Mouse (Mus musculus): ENCODE data around the gene Snd1.
A peak's percentile ranks its signal among the peaks of the same experiment; 100 is the strongest.

Snd1 gene

DNA sequence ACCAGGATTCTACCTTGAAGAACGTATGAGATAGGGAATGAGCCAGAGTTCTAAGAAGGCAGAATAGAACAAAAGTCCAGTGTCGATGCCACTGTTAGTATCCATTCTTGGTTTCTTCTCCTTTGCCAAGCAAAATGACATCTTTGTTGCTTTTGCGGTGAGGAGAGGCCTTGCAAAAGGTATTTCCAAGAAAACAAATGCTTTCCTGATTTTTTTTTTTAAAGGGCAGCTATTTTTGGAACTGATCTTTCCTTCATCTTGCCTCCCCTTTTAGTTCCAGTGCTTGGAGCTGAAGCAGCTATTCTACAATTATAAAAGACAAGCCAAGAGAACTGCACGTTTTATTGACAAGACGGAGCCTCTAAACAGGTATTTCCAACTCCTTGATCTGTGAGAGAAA, at the start of gene Snd1:
Gene Snd1 (plus strand): TSS at position 301 of the 400 bp plus-strand sequence.
- DNase-seq = no peak

DNA sequence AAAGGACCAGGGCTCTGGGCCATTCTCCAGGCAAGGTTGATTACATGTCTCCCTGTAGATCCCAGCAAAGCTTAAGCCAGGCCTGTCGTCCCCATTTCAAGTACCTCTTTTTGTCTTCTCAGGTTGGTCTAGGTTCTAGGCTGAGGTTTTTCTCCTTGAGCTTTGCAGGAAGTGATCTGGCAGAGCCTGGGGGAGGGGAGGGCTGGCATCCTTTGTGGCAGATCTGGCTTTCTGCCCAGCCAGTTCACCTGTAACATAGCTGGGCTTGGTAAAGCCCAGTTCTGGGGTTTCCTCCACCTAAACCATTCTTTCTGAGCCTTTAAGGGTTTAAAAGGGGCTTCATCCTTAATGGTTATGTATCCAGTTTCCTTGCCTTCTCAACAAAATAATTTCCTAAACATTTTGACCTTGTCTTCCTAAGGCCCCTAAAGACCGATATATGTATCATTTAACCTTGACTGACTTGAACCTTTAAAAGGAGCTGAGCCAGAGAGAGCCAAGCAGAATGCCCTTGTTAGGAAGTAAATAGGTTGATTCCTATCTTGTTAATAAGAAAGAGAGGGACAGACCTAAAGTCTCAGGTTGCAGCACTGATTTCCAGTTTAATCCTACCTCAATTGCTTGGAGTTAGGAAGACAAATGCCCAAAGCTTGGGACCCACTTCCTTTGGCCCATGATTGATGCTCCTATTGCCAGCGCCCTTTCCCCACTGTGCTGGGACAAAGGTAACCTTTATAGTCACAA, 47.7 kb upstream of the Snd1 start, which contains the start of gene Fscn3:
Gene Fscn3 (plus strand): TSS at position 694 of the 744 bp plus-strand sequence.
- DNase-seq = peak; percentile 51

DNA sequence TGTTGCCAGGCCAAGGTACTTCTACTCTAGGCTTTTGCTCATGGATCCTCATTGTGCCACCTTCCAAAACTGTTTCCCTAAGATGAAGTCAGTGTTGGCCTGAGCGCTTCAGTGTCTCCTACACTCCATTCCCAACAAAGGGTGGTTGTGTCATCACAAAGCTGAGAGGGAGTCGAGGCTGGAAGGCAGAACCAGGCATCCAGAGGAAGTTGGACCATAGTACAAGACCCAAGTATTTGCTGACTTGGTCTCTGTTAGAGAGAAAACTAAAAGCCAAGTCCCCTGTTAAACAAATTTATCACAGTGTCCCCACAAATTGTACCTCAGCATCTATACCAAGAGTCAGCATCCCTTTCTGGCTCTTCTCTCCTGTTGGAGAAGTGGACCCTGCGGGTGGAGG, 46.6 kb upstream of the Snd1 start, which contains the start of gene Gcc1:
Gene Gcc1 (minus strand): TSS at position 101 of the 400 bp plus-strand sequence.
- DNase-seq = no peak

DNA sequence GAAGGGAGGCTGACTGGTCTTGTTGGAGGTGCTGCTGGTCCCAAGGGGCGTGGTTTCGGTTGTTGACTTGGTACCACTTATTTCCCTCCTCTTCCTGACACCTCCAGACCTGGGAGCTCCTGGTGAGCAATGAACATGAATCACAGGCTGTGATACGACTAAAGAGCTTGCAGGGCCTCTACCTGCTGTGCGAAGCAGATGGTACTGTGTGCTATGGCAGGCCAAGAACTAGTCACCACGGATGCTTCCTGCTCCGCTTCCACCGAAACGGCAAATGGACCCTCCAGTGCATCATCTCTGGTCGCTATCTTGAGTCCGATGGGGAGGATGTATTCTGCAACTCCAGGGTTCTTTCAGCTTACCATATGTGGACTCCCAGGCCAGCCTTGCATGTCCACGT, 45.1 kb upstream of the Snd1 start:
- peak; percentile 58 for DNase-seq

DNA sequence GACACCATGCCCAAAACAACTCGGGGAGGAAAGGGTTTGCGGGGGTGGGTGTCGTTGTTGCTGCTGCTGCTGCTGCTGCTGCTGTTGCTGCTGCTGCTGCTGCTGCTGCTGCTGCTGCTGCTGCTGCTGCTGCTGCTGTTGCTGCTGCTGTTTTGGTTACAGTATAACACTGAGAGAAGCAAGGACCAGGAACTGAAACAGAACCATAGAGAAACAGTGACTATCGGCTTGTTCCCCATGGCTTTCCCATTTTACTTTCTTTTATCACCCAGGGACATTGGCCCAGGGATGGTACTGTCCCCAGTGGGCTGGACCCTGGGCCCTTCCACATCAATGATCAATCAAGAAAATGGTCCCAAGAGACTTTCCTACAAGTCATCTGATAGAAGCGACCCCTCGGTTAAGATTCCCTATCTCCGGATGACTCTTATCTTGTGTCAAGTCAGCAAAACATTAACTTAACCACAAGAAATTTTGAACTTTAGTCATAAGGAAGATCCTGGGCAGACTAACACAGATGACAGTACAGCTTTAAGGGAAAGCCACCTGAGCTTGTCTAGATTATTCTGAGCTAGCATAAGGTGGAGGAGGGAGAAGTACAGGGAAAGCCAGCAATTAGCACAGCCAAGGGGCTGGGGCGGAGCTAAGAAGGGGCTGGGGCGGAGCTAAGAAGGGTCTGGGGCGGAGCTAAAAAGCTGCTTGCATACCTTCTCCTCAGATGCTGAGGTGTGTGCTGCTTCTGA, 44.0 kb upstream of the Snd1 start:
- peak; percentile 18 for DNase-seq

DNA sequence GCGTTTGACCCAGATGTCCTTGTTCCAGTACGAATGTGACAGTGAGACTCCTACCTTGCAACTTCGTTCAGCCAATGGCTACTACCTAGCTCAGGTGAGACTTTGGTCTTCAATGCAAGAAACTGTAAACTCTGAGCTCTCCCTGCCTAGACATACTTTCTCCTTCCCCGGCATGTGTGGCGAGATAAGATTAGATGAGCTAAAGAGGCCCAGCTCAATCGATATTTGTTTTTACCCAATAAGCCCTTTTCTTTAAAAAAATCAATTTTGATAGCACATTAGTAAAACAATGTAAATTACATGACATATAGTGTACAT, 43.4 kb upstream of the Snd1 start:
- no peak for DNase-seq

DNA sequence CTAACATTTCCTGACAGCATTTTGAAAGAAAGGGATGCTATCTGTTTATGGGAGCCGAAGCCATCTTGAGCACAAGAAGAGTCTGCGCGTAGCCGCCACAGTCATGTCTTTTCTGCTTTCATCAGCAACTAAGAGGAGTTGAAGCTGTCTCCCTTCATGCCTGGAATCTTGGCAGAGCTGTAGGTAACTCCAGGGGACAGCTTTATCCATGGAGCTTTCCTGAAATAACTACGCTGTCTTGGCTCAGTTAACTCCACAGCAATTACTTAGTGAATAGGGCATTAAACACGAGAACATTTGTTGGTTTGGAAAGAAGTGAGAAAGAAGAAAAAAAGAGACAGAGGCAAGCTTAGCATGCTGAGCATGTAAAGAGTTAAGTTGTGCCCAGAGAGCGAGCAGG, 27.0 kb upstream of the Snd1 start:
- DNase-seq = no peak

DNA sequence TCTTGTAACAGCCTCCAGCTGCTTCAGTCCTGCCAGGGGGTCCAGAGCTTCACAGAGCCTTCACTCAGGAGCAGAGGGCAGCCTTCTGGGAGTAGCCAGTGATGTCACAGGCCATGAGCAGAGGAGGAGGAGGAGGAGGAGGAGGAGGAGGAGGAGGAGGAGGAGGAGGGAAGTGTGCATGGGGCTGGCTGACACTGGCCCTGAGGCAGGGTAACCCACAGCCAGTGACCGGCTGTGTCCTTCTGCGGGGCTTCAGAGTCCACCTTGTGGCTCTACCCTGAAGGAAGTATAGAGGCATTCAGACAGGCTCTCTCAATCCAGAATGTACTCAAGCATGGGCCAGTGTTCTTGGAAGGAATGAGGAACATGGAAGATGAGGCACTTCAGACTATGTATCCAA, 25.7 kb upstream of the Snd1 start, which contains the start of gene Pax4:
Gene Pax4 (minus strand): TSS at position 101 of the 400 bp plus-strand sequence.
- DNase-seq = no peak

DNA sequence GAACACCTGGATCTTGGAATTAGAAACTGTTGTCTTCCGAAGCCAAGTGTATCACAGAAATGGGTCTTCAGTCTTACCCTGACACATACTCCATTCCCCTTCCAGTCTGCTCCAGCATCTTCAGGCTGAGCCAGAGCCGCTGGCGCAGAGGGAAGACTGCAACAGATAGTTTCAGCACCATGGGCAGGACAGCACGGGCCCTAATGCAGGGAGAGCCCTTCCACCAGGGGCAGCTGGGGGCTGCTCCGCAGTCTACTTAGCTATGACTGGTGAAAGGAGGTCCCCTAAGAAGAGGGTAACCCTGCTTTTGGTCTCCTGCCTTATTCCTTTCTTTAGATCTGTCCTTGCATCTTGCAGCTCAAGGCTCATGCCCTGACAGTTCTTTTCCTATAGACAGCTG, 24.5 kb upstream of the Snd1 start:
- no peak for DNase-seq

DNA sequence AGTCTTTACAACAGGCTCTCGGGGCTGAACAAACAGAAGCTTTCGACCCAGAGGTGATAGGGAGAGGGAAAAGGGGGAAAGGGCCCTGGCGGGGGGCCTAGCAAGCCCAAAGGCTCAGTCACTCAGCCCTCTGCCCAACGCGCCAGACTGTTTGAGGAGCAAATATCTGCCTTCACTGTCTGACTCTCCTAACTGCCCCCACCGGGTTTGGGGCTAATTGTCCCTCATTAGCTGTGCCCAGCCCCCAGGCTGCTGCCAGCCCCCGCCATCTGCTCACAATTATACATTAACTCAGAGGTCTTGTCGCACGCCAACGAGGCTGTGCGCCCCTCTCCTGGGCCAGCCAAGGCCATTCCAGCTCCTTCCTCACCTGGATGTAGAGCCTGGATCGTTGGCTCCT, 24.0 kb upstream of the Snd1 start:
- DNase-seq = no peak

DNA sequence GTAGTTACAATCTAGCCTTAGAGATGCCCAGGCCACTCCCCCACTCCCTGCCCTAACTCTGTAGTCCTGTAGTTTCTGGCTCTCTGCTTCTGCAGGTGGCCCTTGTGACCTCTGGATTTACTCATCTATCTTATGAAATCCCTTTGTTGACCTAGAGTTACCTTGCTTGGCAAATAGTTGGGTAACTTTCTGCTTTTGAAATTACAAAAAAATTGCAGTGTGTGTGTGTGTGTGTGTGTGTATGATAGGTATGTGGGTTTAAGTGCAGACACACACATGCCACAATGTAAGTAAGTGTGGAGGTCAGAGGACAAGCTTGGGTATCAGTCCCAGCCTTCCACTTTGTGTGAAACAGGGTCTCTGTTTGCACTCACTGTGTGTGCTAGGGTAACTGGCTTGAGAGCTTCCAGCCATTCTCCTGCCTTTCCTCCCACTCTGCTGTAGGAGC, 15.7 kb upstream of the Snd1 start:
- no peak for DNase-seq

DNA sequence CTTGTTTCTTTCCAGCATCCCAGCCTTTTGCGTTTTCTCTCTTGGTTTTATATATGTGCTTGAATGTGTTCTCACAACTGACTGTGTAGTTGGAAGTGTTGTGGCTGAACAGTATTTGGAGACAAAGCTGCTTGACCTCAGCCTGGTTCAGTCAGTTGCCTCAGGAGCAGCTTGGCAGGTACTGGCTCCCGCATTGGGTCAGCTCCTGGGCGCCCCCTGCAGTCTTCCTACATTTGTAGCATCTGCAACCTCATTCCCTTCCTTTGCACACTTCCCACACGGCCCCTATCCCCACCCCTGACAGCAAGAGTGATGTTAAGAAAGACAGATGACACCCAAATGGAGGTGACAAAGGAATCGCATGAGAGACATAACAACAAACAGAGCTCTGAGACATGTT, 14.4 kb upstream of the Snd1 start:
- peak; percentile 82 for DNase-seq

DNA sequence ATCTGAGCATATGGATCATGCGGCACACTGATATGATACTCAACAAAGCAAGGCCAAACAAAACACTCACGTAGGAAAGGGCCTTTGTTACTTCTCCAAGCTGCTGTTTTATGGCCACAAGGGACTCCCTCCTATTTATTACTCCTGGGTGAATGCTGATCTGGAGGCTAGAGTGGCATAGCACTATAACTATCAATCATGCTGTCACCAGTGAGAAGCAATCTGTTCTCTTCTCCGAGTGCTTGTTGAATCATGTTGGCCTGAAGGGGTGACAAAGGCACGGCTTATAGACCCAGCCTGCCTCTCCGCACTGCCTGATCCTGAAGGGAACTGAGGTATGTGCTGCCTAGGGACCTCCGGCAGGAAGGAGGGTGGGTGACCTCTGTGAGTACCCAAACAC, 10.3 kb upstream of the Snd1 start:
- DNase-seq = no peak

DNA sequence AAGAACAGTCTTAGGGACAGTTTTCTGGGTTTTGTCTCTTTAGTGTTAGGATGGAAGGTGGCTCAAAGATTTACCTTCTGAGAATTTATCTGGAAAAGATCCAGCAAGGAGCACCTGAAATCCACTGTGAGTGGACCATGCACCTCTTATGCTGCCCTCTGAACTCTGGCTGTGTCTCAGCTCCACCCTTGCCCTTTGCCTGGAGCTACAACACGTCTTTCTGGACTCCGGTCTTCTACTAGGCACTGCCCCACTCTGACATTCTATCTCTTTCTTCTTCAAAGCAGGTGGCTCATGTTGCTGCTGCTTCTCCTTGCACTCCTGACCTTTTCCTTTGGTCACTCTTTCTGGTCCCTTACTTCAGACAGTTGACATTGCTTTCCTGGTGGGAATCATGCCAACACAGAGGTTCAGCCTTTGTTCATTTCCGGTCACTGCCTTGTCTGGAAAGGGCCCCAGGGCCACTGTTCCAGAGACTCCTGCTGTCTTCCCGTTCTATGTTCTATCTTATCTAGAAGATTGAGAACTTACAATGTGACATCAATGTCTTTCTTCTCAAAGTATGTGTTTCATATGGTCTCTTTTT, 4.8 kb upstream of the Snd1 start:
- no peak for DNase-seq

DNA sequence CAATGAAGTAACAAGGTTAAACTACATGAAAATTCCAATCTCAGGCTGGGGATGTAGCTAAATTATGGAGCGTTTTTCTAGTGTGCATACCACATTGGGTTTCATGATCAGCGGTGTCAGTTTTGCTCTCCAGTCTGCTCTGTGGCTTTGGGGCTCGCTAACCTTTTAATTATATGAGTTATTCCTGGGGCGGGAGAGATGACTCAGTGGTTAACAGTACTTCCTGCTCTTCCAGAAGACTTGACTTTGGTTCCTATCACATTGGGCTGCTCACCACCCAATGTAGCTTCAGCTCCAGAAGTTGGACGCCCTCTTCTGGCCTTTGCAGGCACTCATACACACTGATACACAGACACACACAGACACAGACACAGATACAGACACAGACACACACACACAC, 4.3 kb upstream of the Snd1 start:
- DNase-seq = no peak

DNA sequence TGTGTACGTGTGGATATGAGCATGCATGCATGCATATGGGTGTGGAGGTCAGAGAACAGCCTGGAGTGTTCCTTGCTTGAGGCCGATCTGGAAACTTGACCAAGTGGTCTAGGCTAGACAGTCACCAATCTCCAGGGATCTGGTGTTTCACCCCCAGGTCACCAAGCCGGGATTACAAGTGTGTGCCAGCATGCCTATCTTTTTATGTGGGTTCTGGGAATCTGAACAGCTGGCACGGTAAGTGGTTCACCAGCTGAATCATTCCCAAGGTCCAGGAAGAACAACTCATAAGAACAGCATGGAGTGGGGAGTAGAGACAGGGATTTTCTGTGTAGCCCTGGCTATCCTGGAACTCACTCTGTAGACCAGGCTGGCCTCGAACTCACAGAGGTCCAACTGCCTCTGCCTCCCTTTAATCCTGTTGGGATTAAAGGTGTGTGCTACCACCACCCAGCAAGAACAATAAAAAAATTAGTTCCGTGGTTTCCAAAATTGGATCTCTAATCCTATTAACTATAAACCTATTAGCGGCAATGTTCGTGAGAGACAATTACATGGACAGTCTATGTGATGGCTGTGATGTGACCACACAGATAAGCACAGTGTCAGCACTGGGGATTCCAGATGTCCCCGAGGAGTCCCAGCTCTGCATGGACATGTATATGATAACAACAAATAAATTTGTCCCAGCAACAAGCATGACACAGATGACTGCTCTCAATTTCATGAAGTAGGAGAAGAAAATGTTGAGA, 3.5 kb upstream of the Snd1 start:
- no peak for DNase-seq

DNA sequence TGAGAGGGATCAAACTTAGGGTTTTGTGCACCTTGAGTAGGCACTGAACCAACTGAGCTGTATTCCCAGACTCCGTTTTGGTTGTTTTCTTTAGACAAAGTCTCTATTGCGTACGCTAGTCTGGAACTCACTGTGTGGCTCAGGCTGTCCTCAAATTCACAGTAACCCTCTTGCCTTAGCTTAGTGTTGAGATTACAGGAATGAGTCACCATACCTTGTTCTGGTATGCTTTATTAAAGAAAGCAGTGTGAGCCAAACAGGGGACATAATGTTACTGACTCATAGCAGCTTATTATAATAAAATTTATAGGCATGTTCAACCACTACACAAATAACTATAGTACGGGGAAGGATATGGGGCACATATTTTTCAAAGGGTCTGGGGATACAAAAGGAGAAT, 728 bp upstream of the Snd1 start:
- no peak for DNase-seq

DNA sequence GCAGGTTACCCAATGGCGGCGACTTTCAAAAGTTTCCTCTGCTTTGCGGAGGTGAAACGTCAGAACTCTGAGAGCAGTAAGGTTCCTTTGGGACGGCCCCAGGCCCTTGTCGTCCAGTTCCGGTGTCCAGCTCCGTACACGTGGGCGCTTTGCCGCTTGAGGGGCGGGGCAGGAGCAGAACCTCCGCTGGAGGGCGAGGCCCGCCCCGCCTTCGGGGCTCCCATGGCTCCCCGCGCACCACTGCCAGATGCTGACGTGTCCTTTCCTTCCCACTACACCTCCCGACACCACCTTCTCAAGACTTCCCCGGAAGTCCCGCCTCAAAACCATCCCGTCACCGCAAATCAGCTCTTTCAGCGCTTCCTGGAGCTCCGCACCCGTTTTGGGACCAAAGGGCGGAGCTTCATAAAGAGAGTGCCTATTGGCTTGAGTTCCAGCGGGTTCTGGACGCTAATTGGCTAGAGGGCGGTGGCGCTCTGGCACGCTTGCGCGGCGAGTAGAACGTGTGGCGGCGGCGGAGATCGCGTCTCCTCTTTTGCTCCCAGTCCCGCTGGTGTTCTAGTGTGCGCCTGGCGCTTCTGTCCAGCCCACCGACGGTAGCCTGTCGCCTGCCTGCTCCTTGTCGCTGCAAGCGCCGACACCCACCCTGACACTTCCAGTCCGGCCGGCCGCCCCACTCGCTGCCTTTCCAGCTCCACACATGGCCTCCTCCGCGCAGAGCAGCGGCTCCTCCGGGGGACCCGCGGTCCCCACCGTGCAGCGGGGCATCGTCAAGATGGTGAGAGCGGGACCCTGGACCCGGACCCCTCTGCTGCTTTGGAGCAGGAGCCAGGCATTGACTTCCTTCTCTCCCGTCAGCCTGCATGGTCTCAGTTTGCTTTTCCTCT, 5.2 kb downstream of the Snd1 start:
- DNase-seq = peak; percentile 99

DNA sequence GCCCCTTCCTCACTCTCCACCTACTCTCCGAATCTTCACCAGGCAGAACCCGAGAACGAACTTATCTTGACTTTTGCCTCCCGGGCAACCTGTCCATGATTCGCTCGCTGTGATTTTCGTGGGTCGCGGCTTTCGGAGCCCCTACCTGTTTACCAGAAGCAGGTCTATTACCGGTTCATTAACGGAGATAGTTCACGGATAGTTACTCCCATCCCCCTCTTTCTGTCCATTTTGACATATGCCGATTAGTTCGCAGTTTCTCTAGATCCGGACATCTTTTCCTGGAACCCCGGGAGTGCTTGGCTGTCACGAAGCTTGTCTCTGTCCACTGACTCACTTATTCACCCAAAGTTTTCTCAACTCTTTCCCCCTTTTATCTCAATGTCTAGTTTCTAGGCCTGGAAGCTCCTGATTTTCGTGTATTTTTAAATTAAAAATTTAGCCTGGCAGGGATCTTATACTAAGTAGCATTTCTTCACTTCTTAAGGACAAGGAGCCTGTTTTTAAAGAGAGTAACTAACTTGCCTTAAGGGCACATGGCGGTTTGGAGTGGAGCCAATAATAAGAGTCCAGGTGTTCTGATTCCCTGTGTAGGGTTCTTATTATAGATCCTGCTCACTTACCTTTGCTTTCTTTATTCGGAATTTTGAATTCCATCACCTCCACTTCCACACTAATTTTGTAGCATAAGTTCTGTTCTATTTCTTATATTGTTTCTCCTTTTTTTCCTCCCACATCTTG, 6.0 kb downstream of the Snd1 start:
- peak; percentile 53 for DNase-seq

DNA sequence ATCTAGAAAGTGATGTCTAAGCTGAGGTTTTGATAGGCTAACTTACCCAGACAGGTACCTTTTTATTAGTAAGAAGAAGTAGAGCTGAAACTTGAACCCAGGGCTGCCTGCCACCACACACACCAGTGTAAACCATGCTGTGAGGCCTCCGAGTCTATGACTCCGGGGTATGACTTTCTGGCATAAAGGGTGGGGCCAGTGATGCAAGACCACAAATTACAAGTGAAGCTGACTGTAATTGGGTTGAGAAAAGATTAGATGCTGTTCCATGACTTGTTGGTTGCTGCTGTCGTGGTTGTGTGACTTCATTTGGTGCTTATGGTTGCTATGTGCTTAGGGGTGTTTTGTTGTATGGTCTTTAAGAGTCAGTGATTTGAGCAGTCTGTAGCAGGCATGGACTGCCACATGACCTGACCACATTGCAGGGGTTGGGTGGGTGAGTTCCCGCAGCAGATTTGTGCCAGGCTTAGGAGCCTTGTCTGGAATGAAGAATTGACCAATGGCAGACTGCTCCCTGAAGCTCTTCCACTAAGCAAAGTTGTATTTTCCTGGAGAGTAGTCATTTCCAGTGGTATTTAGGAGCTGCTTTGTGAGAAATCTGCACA, 7.9 kb downstream of the Snd1 start:
- DNase-seq = no peak

DNA sequence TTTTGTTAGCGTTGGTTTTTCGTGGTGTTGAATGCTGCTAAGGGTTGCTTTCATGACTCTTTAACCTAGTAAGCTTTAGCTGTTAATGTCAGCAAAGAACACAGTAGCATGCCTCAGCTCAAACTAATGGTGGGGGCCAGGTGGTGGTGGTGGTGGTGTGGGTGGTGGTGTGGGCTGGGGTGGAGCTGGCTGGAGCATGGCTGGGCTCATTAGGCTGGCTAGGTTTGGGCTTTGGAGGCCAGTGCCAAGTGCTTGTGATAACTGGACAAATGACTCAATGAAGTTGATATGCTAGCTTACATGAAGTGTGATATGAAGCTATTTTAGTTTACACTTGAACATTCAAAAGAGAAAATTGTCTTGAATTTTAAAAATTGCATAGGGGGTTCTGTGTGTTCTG, 11.1 kb downstream of the Snd1 start:
- DNase-seq = no peak

All from cerebellum, adult 9-10 months (tissue).